ENCODE assay signal across 18 mouse cellular contexts in the genomic region with DNA sequence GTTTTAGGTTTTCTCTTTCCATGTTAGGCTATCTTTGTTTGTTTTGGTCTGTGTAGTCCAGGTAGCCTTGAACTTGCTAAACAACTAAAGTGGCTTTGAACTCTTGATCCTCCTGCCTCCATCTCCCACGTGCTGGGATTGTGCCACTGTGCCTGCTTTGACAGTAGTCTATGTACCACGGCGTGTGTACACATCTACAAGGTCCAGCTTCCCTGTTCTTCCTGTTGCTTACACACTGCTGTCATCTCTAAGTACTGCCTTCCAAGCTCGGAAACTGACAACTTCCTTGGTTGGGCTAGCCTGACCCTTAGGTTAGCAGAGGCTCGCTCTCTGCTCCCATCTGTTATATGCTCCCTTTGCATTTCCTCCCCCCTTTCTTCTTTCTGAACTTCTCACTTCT.
"Had no signal": no experiment of that assay in that cellular context is flagged by ENCODE, and none has a peak within 500 bp of the region (broad histone marks: within the 10 kb centered on the region; RNA-seq: fewer than 3 reads in every experiment).

No protein-coding gene starts in this region.

- H3K4me3 ChIP-seq: layer of hippocampus, adult 2 months; limb, embryonic 12.5 days; limb, embryonic 15.5 days; liver, embryonic 15.5 days; megakaryocyte, embryonic 14.5 days; midbrain, embryonic 10.5 days; midbrain, embryonic 13.5 days; myocyte; neural tube, embryonic 13.5 days had no signal

- H3K9me3 ChIP-seq: limb, embryonic 12.5 days; limb, embryonic 15.5 days; liver, embryonic 15.5 days; megakaryocyte, embryonic 14.5 days; midbrain, embryonic 10.5 days; midbrain, embryonic 13.5 days; neural tube, embryonic 13.5 days had no signal

- H3K9ac ChIP-seq: limb, embryonic 12.5 days; limb, embryonic 15.5 days; liver, embryonic 15.5 days; lung, embryonic 14.5 days; midbrain, embryonic 13.5 days; neural tube, embryonic 13.5 days had no signal

- H3K36me3 ChIP-seq: limb, embryonic 12.5 days; limb, embryonic 15.5 days; liver, embryonic 15.5 days; midbrain, embryonic 10.5 days had no signal

- H3K27me3 ChIP-seq: limb, embryonic 12.5 days; limb, embryonic 15.5 days; liver, embryonic 15.5 days; megakaryocyte, embryonic 14.5 days; midbrain, embryonic 13.5 days; neural tube, embryonic 13.5 days had no signal

- H3K4me1 ChIP-seq: limb, embryonic 12.5 days; limb, embryonic 15.5 days; liver, embryonic 15.5 days; midbrain, embryonic 10.5 days; midbrain, embryonic 13.5 days; neural tube, embryonic 13.5 days had no signal

- H3K4me2 ChIP-seq: limb, embryonic 12.5 days; limb, embryonic 15.5 days; liver, embryonic 15.5 days; lung, embryonic 14.5 days; midbrain, embryonic 13.5 days; neural tube, embryonic 13.5 days had no signal

- H3K27ac ChIP-seq: kidney, postnatal 0 days; layer of hippocampus, adult 2 months; limb, embryonic 12.5 days; limb, embryonic 15.5 days; liver, embryonic 15.5 days; macrophage; midbrain, embryonic 10.5 days; midbrain, embryonic 13.5 days; neural tube, embryonic 13.5 days had no signal

- ATAC-seq: intestine, postnatal 0 days; lung, postnatal 0 days; midbrain, embryonic 13.5 days had no signal

- DNase-seq: layer of hippocampus, adult 9-11 months; layer of hippocampus, postnatal 36 days; thymus, adult 18-20 months; thymus, postnatal 36 days had no signal
